Mouse (Mus musculus): ENCODE measurements around the gene Atp6v0b.

Gene Atp6v0b

GRCm38 (mm10) chr4:117908834-117909453 lies 21.8 kb upstream of the Atp6v0b start:
- no peak for DNase-seq (ENCODE audit: low read depth)

GRCm38 (mm10) chr4:117906196-117906595 lies 19.1 kb upstream of the Atp6v0b start:
- no peak for DNase-seq (ENCODE audit: low read depth)

GRCm38 (mm10) chr4:117904761-117905160 lies 17.6 kb upstream of the Atp6v0b start:
- no peak for DNase-seq (ENCODE audit: low read depth)

- DNase-seq (ENCODE audit: low read depth), result no peak
Measured at GRCm38 (mm10) chr4:117904094-117904493, 17.0 kb upstream of the Atp6v0b start.

GRCm38 (mm10) chr4:117898111-117898510 lies 11.0 kb upstream of the Atp6v0b start:
- DNase-seq (ENCODE audit: low read depth), result no peak

GRCm38 (mm10) chr4:117896031-117896430 lies 8.9 kb upstream of the Atp6v0b start:
- DNase-seq (ENCODE audit: low read depth), result no peak

- DNase-seq (ENCODE audit: low read depth), result no peak
Measured at GRCm38 (mm10) chr4:117895339-117895738, 8.2 kb upstream of the Atp6v0b start.

- DNase-seq (ENCODE audit: low read depth), result no peak
Measured at GRCm38 (mm10) chr4:117894601-117895000, 7.5 kb upstream of the Atp6v0b start.

GRCm38 (mm10) chr4:117893376-117893775 lies 6.2 kb upstream of the Atp6v0b start:
- DNase-seq (ENCODE audit: low read depth), result no peak

GRCm38 (mm10) chr4:117891738-117892161 lies 4.6 kb upstream of the Atp6v0b start, which contains the start of gene Dph2:
Dph2 (minus strand) TSS chr4:117892032.
- DNase-seq (ENCODE audit: low read depth), result peak; percentile 70

- no peak for DNase-seq (ENCODE audit: low read depth)
Measured at GRCm38 (mm10) chr4:117890750-117891149, 3.6 kb upstream of the Atp6v0b start.

- DNase-seq (ENCODE audit: low read depth), result no peak
Measured at GRCm38 (mm10) chr4:117890031-117890430, 2.9 kb upstream of the Atp6v0b start.

GRCm38 (mm10) chr4:117889471-117889870 lies 2.3 kb upstream of the Atp6v0b start:
- DNase-seq (ENCODE audit: low read depth), result no peak

GRCm38 (mm10) chr4:117887920-117888319 lies 787 bp upstream of the Atp6v0b start:
- DNase-seq (ENCODE audit: low read depth), result no peak

GRCm38 (mm10) chr4:117886644-117887043 lies 489 bp downstream of the Atp6v0b start:
- no peak for DNase-seq (ENCODE audit: low read depth)

- DNase-seq (ENCODE audit: low read depth), result no peak
Measured at GRCm38 (mm10) chr4:117885994-117886393, 1.1 kb downstream of the Atp6v0b start.

- no peak for DNase-seq (ENCODE audit: low read depth)
Measured at GRCm38 (mm10) chr4:117885093-117885492, 2.0 kb downstream of the Atp6v0b start.

GRCm38 (mm10) chr4:117884146-117884545 lies 3.0 kb downstream of the Atp6v0b start:
- DNase-seq (ENCODE audit: low read depth), result no peak

- DNase-seq (ENCODE audit: low read depth), result no peak
Measured at GRCm38 (mm10) chr4:117882701-117883691, 4.1 kb downstream of the Atp6v0b start, which contains the start of gene B4galt2. B4galt2 (minus strand) TSS chr4:117883487.

GRCm38 (mm10) chr4:117878703-117879102 lies 8.4 kb downstream of the Atp6v0b start:
- DNase-seq (ENCODE audit: low read depth), result no peak

- no peak for DNase-seq (ENCODE audit: low read depth)
Measured at GRCm38 (mm10) chr4:117878301-117878700, 8.8 kb downstream of the Atp6v0b start.

GRCm38 (mm10) chr4:117873615-117874014 lies 13.5 kb downstream of the Atp6v0b start:
- no peak for DNase-seq (ENCODE audit: low read depth)

- DNase-seq (ENCODE audit: low read depth), result no peak
Measured at GRCm38 (mm10) chr4:117872471-117872886, 14.7 kb downstream of the Atp6v0b start, which contains the start of gene Ccdc24. Ccdc24 (minus strand) TSS chr4:117872557.

Data from fibroblast of lung, adult 2 months (primary cell).